Mouse (Mus musculus) liver, embryonic 11.5 days (tissue): ENCODE measurements at regions not wholly inside any gene's neighbourhood (a gene's known extent, or its start where the extent isn't known, plus 50 kb on each side); places are given as distances from the start of the nearest gene placed in this dataset.

Source experiments
- ATAC-seq: fragments of 200-750 bp; cut with Nextera tagmentation; replicated peaks from 2 replicates; pipeline ENCODE4 v1.8.0; 2017; ENCODE audit warnings: moderate number of reproducible peaks, mild to moderate bottlenecking, moderate TSS enrichment, moderate library complexity; ENCODE audit not compliant: low FRiP score
- DNase-seq: peaks from one replicate; pipeline ENCODE4 v3.0.0-alpha.2; 2017; ENCODE audit warnings: low spot score
- H3K27ac ChIP-seq: fragments of 300-500 bp; sonication (generic); 2 replicates; pipeline ENCODE4 v1.5.1; 2014; ENCODE audit warnings: mild to moderate bottlenecking, low read depth, low read length, control low read depth
- H3K27me3 ChIP-seq: fragments of 300-500 bp; sonication (generic); replicated peaks from 2 replicates; pipeline ENCODE4 v1.6.1; 2014; ENCODE audit warnings: low read length, mixed read lengths; ENCODE audit not compliant: control insufficient read depth, insufficient read depth
- H3K36me3 ChIP-seq: fragments of 300-500 bp; sonication (generic); 2 replicates; pipeline ENCODE4 v1.6.1; 2014; ENCODE audit warnings: mild to moderate bottlenecking, low read length, moderate library complexity, mixed read lengths; ENCODE audit not compliant: control insufficient read depth, insufficient read depth
- H3K4me1 ChIP-seq: fragments of 300-500 bp; sonication (generic); replicated peaks from 2 replicates; pipeline ENCODE4 v1.6.1; 2014; ENCODE audit warnings: low read length, mixed read lengths; ENCODE audit not compliant: control insufficient read depth, insufficient read depth
- H3K4me2 ChIP-seq: fragments of 300-500 bp; sonication (generic); 2 replicates; pipeline ENCODE4 v1.6.1; 2014; ENCODE audit warnings: mild to moderate bottlenecking, control low read depth, moderate library complexity
- H3K4me3 ChIP-seq: fragments of 300-500 bp; sonication (generic); 2 replicates; pipeline ENCODE4 v1.5.1; 2014; ENCODE audit warnings: low read depth, low read length, control low read depth
- H3K9ac ChIP-seq: fragments of 300-500 bp; sonication (generic); 2 replicates; pipeline ENCODE4 v1.6.1; 2014; ENCODE audit warnings: low read depth, low read length, control low read depth
- H3K9me3 ChIP-seq: fragments of 300-500 bp; sonication (generic); 2 replicates; pipeline ENCODE4 v1.6.1; 2016; ENCODE audit warnings: low read length, inconsistent platforms, mixed read lengths; ENCODE audit not compliant: control insufficient read depth
- WGBS: fragments of 180-500 bp; shearing (Covaris S2); extraction: QIAGEN DNeasy Blood & Tissue Kit; methylation state at CpG from one replicate; pipeline ENCODE4 v1.1.7; 2014; 5-methylcytosine and 5-hydroxymethylcytosine counted together

DNA sequence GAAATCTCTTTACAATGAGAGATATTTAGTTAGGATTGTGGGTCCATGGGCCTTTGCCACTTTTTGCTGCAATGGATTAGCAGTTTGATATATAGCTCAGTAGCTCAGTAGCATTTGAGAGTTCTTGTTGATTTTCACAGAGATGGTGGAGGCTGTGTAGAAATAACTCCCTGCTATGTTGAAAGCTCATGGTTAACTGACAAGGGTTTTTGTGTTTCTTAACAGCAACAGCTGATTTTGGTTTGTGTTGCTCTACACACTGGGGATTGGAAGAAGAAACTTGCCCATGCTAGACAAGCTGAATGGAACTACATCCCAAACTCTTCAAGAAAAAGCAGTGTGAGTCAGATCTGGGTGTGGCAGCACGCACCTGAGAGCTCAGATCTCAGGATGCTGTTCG lies 50.6 kb upstream of the Mark1 start:
- H3K9ac ChIP-seq: no peak overlapping the region
- no peak overlapping the region for H3K4me3 ChIP-seq
- no peaks in the 10 kb centered on the region for H3K27me3 ChIP-seq
- H3K4me1 ChIP-seq: no peaks in the 10 kb centered on the region
- H3K4me2 ChIP-seq: no peak overlapping the region
- H3K9me3 ChIP-seq: no peaks in the 10 kb centered on the region
- H3K27ac ChIP-seq: no peak overlapping the region
- WGBS: 77% methylated on average over 2 of the region's 2 CpGs
- ATAC-seq (no peak), DNase-seq (no peak)
- no peaks in the 10 kb centered on the region for H3K36me3 ChIP-seq
